Mouse (Mus musculus) brain, embryonic 14.5 days (tissue): ENCODE measurements around the gene Fance.

Experiments used
- CTCF ChIP-seq: fragments of 200-500 bp; IDR thresholded peaks from 2 replicates; pipeline ENCODE4 v1.5.1; 2012; ENCODE audit warnings: inconsistent platforms, mild to moderate bottlenecking, moderate library complexity, borderline replicate concordance; ENCODE audit not compliant: insufficient read depth, insufficient read length; ENCODE audit errors: extremely low read depth
- POLR2A ChIP-seq: fragments of 200-500 bp; IDR thresholded peaks from 2 replicates; pipeline ENCODE4 v1.6.1; 2012; ENCODE audit warnings: mild to moderate bottlenecking, inconsistent platforms, borderline replicate concordance; ENCODE audit not compliant: poor library complexity, insufficient read depth, insufficient read length, severe bottlenecking; ENCODE audit errors: extremely low read depth

DNA sequence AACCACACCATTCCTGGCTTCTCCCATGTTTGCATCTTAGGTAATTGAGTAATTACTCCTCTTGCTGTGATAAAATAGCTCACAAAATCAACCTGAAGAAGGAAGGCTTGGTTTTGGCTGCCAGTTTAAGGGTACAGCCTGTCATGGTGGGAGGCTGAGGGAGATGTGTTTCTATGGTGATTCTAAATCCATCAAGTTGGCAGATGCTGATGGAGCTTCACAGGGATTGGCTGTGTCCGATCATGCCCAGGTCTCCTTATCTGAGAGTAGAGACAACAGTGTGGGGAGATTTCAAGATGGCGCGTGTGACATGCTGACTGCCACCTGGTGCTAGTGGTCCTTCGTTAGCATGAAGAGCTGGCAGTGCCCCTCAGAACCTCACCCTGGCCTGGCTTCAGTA is 8.4 kb downstream of the Fance start:
- TF ChIP-seq CTCF: no peak
- no peak for TF ChIP-seq POLR2A
